Mouse (Mus musculus) CD4-positive, CD25-positive, alpha-beta regulatory T cell, adult 4 months (primary cell): ENCODE data around the gene Olfr1511. TPM values are rescaled to one million over a fixed set of nuclear protein-coding genes. Genes with fewer than 3 reads are reported as not detected.
"Not testable (repeated sequence)": the region's sequence is repeated elsewhere in the genome, so short reads cannot be mapped to it uniquely, and the experiment has no call there.

Source experiments
- ATAC-seq: one replicate; pipeline ENCODE4 v1.8.0; 2017
- polyA plus RNA-seq, 2 experiments: library from polyadenylated mRNA; unstranded; fragments of 100-300 nt; shearing (Covaris generic); gene quantifications; one replicate each; pipeline ENCODE4 v1.2.1; 2017

Gene Olfr1511
- polyA plus RNA-seq, result not detected

- no peak for ATAC-seq
Measured at GRCm38 (mm10) chr14:52397279-52397678, at the start of gene Olfr1511. Gene Olfr1511, minus strand, starts transcription at chr14:52397379.

GRCm38 (mm10) chr14:52442690-52443089, 45.5 kb upstream of the Olfr1511 start, which contains the start of gene Olfr1509:
Gene Olfr1509, plus strand, starts transcription at chr14:52442990.
- ATAC-seq, result no peak

GRCm38 (mm10) chr14:52427686-52428085, 30.5 kb upstream of the Olfr1511 start:
- ATAC-seq, result no peak

- no peak for ATAC-seq
Measured at GRCm38 (mm10) chr14:52414273-52414672, 17.1 kb upstream of the Olfr1511 start, which contains the start of gene Olfr1510. Gene Olfr1510, minus strand, starts transcription at chr14:52414373.

- not testable (repeated sequence) for ATAC-seq
Measured at GRCm38 (mm10) chr14:52410142-52410919, 13.2 kb upstream of the Olfr1511 start.

GRCm38 (mm10) chr14:52390084-52390848, 6.9 kb downstream of the Olfr1511 start:
- not testable (repeated sequence) for ATAC-seq

- no peak for ATAC-seq
Measured at GRCm38 (mm10) chr14:52379068-52379467, 18.1 kb downstream of the Olfr1511 start, which contains the start of gene Olfr1512. Gene Olfr1512, minus strand, starts transcription at chr14:52379168.

GRCm38 (mm10) chr14:52368741-52369140, 28.4 kb downstream of the Olfr1511 start:
- no peak for ATAC-seq

- no peak for ATAC-seq
Measured at GRCm38 (mm10) chr14:52356308-52356707, 40.9 kb downstream of the Olfr1511 start, which contains the start of gene Olfr1513. Gene Olfr1513, minus strand, starts transcription at chr14:52356408.

Other genes with a start within 250 kb of the Olfr1511 start
- gene Supt16, start 200.0 kb downstream of the Olfr1511 start, polyA plus RNA-seq, result 10 to 100 TPM; 37.9 to 39.5 TPM
- gene Chd8, start 139.6 kb downstream of the Olfr1511 start, polyA plus RNA-seq, result 10 to 100 TPM; 76.7 to 83.0 TPM
- gene Tox4, start 118.2 kb downstream of the Olfr1511 start, polyA plus RNA-seq, result 10 to 100 TPM; 67.6 to 86.8 TPM
- 10 to 100 TPM; 17.0 to 25.5 TPM for gene Rab2b, start 117.8 kb downstream of the Olfr1511 start, polyA plus RNA-seq
- gene Mettl3, start 92.3 kb downstream of the Olfr1511 start, polyA plus RNA-seq, result 10 to 100 TPM; 48.2 to 65.2 TPM
- gene Sall2, start 68.6 kb downstream of the Olfr1511 start, polyA plus RNA-seq, result 1 to 10 TPM; 2.2 to 5.6 TPM
- gene Olfr1513, start 41.0 kb downstream of the Olfr1511 start, polyA plus RNA-seq, result not detected
- not detected for gene Olfr1512, start 18.2 kb downstream of the Olfr1511 start, polyA plus RNA-seq
- not detected for gene Olfr1510, start 17.0 kb upstream of the Olfr1511 start, polyA plus RNA-seq
- not detected for gene Olfr1509, start 45.6 kb upstream of the Olfr1511 start, polyA plus RNA-seq
- not detected for gene Olfr1508, start 70.1 kb upstream of the Olfr1511 start, polyA plus RNA-seq
- not detected for gene Olfr1507, start 98.4 kb upstream of the Olfr1511 start, polyA plus RNA-seq